Mouse (Mus musculus): Measurements from ENCODE around the gene Gm45261. TPM values are rescaled to one million over a fixed set of nuclear protein-coding genes. Genes with fewer than 3 reads are reported as not detected.

Gene Gm45261
- polyA plus RNA-seq, 1 experiment from 2014 or later: not detected

DNA sequence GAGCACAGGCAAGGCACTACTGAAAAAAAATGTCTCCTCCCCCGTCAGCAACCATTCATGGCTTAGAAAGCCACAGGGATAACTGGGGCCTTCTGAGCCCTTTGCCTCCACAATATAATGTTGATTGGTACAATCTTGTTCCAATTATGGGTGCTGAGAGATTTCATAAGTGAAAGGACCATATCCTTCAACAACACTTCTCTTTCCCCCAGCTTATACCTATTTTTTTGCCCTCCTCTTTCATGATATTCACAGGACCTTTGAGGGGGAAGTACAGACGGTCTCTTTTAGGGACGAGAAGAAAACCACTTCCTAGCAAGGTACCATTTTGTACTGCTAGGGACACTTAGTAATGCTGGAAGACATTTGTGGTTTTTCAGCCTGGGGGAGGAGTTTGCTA lies 57.1 kb downstream of the Gm45261 start:
- H3K9ac ChIP-seq: no peak overlapping the region
- no peaks in the 10 kb centered on the region for H3K36me3 ChIP-seq
- H3K27me3 ChIP-seq (replicated peaks): no peaks in the 10 kb centered on the region
- no peaks in the 10 kb centered on the region for H3K4me1 ChIP-seq
- H3K27ac ChIP-seq: no peak overlapping the region
- H3K4me2 ChIP-seq: no peak overlapping the region
- no peak overlapping the region for H3K4me3 ChIP-seq
- 43% methylated on average over 3 of the region's 3 CpGs for WGBS (ENCODE audit: insufficient replicate concordance)
- ATAC-seq: no peak
- no peaks in the 10 kb centered on the region for H3K9me3 ChIP-seq (replicated peaks)

DNA sequence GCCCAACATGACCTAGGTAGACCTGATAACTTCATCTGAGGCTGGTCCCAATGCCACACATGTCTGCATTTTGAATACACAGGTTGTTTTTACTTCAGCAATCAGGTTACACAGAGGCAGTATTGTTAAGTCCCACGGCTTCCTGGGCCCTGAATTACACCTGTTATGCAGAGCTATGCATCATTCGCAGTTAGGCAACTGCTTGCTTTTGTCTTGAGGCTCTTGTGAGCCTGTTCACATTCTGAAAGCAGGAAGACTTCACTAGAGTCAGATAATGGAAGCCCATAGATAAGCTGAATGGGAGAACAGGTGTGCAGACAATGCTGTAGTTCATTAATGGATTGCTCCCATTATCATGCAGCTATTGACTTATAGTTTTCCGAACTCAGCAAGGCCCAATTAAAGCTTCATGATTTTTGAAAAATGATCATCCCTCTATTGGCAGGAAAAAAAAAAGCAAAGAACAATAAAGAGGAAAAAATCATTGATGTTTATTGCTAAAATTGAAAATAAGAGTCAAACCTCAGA lies 57.8 kb downstream of the Gm45261 start:
- Histone ChIP-seq H3K27ac (no peak overlapping the region), H3K27me3 (replicated peaks) (no peaks in the 10 kb centered on the region), H3K9me3 (replicated peaks) (no peaks in the 10 kb centered on the region), H3K4me3 (no peak overlapping the region), H3K9ac (no peak overlapping the region), H3K36me3 (no peaks in the 10 kb centered on the region), H3K4me1 (no peaks in the 10 kb centered on the region), H3K4me2 (no peak overlapping the region)
- WGBS (ENCODE audit: insufficient replicate concordance): 81% methylated on average over 3 of the region's 3 CpGs
- no peak for ATAC-seq

- H3K9ac ChIP-seq: no peak overlapping the region
Observed at GRCm38 (mm10) chr1:80401961-80402360, 59.3 kb downstream of the Gm45261 start.

More at GRCm38 (mm10) chr1:80401961-80402360, 59.3 kb downstream of the Gm45261 start:
- no peak for ATAC-seq
- no peaks in the 10 kb centered on the region for H3K27me3 ChIP-seq (replicated peaks)
- H3K4me3 ChIP-seq: no peak overlapping the region
- H3K4me2 ChIP-seq: no peak overlapping the region
- WGBS (ENCODE audit: insufficient replicate concordance): 36% methylated on average over 1 of the region's 1 CpGs
- no peaks in the 10 kb centered on the region for H3K9me3 ChIP-seq (replicated peaks)
- H3K36me3 ChIP-seq: no peaks in the 10 kb centered on the region
- H3K27ac ChIP-seq: no peak overlapping the region
- no peaks in the 10 kb centered on the region for H3K4me1 ChIP-seq

Other genes with a start within 250 kb of the Gm45261 start
- 0.06 TPM in 1 of 2 replicates, not detected in the other for gene Fam124b, start 243.0 kb downstream of the Gm45261 start, polyA plus RNA-seq (2016; fragmentation: Nextera tagmentation; extraction: Ambion mirVana)
- 14.6 and 16.7 TPM in 2 replicates for gene Cul3, start 121.0 kb downstream of the Gm45261 start, polyA plus RNA-seq (2016; fragmentation: Nextera tagmentation; extraction: Ambion mirVana)

Data from liver, embryonic 12.5 days (tissue).